Mouse (Mus musculus): Measurements from ENCODE around the gene Tnc. TPM values are rescaled to one million over a fixed set of nuclear protein-coding genes. Genes with fewer than 3 reads are reported as not detected.
A peak's percentile ranks its signal among the peaks of the same experiment; 100 is the strongest.
"Not testable (repeated sequence)": the region's sequence is repeated elsewhere in the genome, so short reads cannot be mapped to it uniquely, and the experiment has no call there.

Gene Tnc
- polyA plus RNA-seq, 1 experiment from 2014 or later: 52.6 TPM

GRCm38 (mm10) chr4:63983098-63983445 lies 63.7 kb downstream of the Tnc start:
- 64% methylated on average over 8 of the region's 8 CpGs for WGBS
- Histone ChIP-seq H3K27me3 (replicated peaks) (no peaks in the 10 kb centered on the region), H3K9ac (no peak overlapping the region), H3K36me3 (replicated peaks) (no peaks in the 10 kb centered on the region), H3K4me3 (no peak overlapping the region), H3K9me3 (no peaks in the 10 kb centered on the region), H3K4me1 (0 out of 2 replicates have a peak, but pooled peaks cover 11% of the 10 kb centered on the region), H3K4me2 (no peak overlapping the region), H3K27ac (no peak overlapping the region)
- no peak for ATAC-seq (replicated peaks)

- Histone ChIP-seq H3K27me3 (replicated peaks) (no peaks in the 10 kb centered on the region), H3K36me3 (replicated peaks) (no peaks in the 10 kb centered on the region), H3K4me3 (no peak overlapping the region), H3K4me1 (0 out of 2 replicates have a peak, but pooled peaks cover 11% of the 10 kb centered on the region), H3K9ac (no peak overlapping the region), H3K27ac (no peak overlapping the region), H3K4me2 (no peak overlapping the region), H3K9me3 (no peaks in the 10 kb centered on the region)
- 71% methylated on average over 12 of the region's 12 CpGs for WGBS
- peak; percentile 79 for ATAC-seq (replicated peaks)
These were observed 64.3 kb downstream of the Tnc start for GRCm38 (mm10) chr4:63982425-63983097.

GRCm38 (mm10) chr4:63980211-63980794 lies 66.5 kb downstream of the Tnc start:
- Histone ChIP-seq H3K4me1 (0 out of 2 replicates have a peak, but pooled peaks cover 11% of the 10 kb centered on the region), H3K4me3 (no peak overlapping the region), H3K9ac (no peak overlapping the region), H3K9me3 (no peaks in the 10 kb centered on the region), H3K36me3 (replicated peaks) (no peaks in the 10 kb centered on the region), H3K4me2 (no peak overlapping the region), H3K27me3 (replicated peaks) (no peaks in the 10 kb centered on the region), H3K27ac (no peak overlapping the region)
- WGBS: 68% methylated on average over 1 of the region's 1 CpGs
- peak; percentile 50; the same call in 1 of the 2 replicates for ATAC-seq (replicated peaks)

- Histone ChIP-seq H3K4me1 (0 out of 2 replicates have a peak, but pooled peaks cover 11% of the 10 kb centered on the region), H3K36me3 (replicated peaks) (no peaks in the 10 kb centered on the region), H3K4me3 (no peak overlapping the region), H3K27me3 (replicated peaks) (no peaks in the 10 kb centered on the region), H3K9me3 (no peaks in the 10 kb centered on the region), H3K9ac (no peak overlapping the region), H3K4me2 (no peak overlapping the region), H3K27ac (no peak overlapping the region)
- 29% methylated on average over 2 of the region's 2 CpGs for WGBS
- ATAC-seq (replicated peaks): no peak
These were observed 67.2 kb downstream of the Tnc start for GRCm38 (mm10) chr4:63979635-63980034.

GRCm38 (mm10) chr4:63972536-63972935 lies 74.3 kb downstream of the Tnc start:
- Histone ChIP-seq H3K36me3 (replicated peaks) (no peaks in the 10 kb centered on the region), H3K4me1 (no peaks in the 10 kb centered on the region), H3K27ac (no peak overlapping the region), H3K27me3 (replicated peaks) (no peaks in the 10 kb centered on the region), H3K9me3 (no peaks in the 10 kb centered on the region), H3K4me3 (no peak overlapping the region), H3K4me2 (no peak overlapping the region), H3K9ac (no peak overlapping the region)
- 96% methylated on average over 2 of the region's 2 CpGs for WGBS
- ATAC-seq (replicated peaks): no peak

- Histone ChIP-seq H3K36me3 (replicated peaks) (no peaks in the 10 kb centered on the region), H3K4me1 (no peaks in the 10 kb centered on the region), H3K4me2 (no peak overlapping the region), H3K9ac (no peak overlapping the region), H3K4me3 (no peak overlapping the region), H3K9me3 (no peaks in the 10 kb centered on the region), H3K27ac (no peak overlapping the region), H3K27me3 (replicated peaks) (no peaks in the 10 kb centered on the region)
- 61% methylated on average over 1 of the region's 1 CpGs for WGBS
- ATAC-seq (replicated peaks): no peak
These were observed 75.1 kb downstream of the Tnc start for GRCm38 (mm10) chr4:63971762-63972161.

- Histone ChIP-seq H3K9ac (no peak overlapping the region), H3K9me3 (no peaks in the 10 kb centered on the region), H3K27me3 (replicated peaks) (no peaks in the 10 kb centered on the region), H3K4me2 (no peak overlapping the region), H3K36me3 (replicated peaks) (no peaks in the 10 kb centered on the region), H3K4me3 (no peak overlapping the region), H3K27ac (no peak overlapping the region), H3K4me1 (no peaks in the 10 kb centered on the region)
- ATAC-seq (replicated peaks): no peak
- 83% methylated on average over 4 of the region's 4 CpGs for WGBS
These were observed 75.9 kb downstream of the Tnc start for GRCm38 (mm10) chr4:63970925-63971324.

- no peak overlapping the region for H3K4me3 ChIP-seq
- H3K9me3 ChIP-seq: no peaks in the 10 kb centered on the region
- H3K4me2 ChIP-seq: no peak overlapping the region
- H3K4me1 ChIP-seq: no peaks in the 10 kb centered on the region
- no peaks in the 10 kb centered on the region for H3K36me3 ChIP-seq (replicated peaks)
- WGBS: 89% methylated on average over 3 of the region's 3 CpGs
- no peak for ATAC-seq (replicated peaks)
- H3K27me3 ChIP-seq (replicated peaks): no peaks in the 10 kb centered on the region
- H3K27ac ChIP-seq: no peak overlapping the region
- H3K9ac ChIP-seq: no peak overlapping the region
These were observed 76.9 kb downstream of the Tnc start for GRCm38 (mm10) chr4:63969891-63970290.

GRCm38 (mm10) chr4:63963410-63963809 lies 83.4 kb downstream of the Tnc start:
- no peaks in the 10 kb centered on the region for H3K4me1 ChIP-seq
- no peak overlapping the region for H3K27ac ChIP-seq
- H3K4me3 ChIP-seq: no peak overlapping the region
- ATAC-seq (replicated peaks): no peak
- H3K9ac ChIP-seq: no peak overlapping the region
- 69% methylated on average over 1 of the region's 1 CpGs for whole genome bisulfite sequencing
- H3K4me2 ChIP-seq: no peak overlapping the region
- no peaks in the 10 kb centered on the region for H3K36me3 ChIP-seq (replicated peaks)
- H3K27me3 ChIP-seq (replicated peaks): no peaks in the 10 kb centered on the region
- H3K9me3 ChIP-seq: no peaks in the 10 kb centered on the region

- peak; percentile 66; the same call in 1 of the 2 replicates for ATAC-seq (replicated peaks)
- WGBS: 91% methylated on average over 5 of the region's 5 CpGs
- Histone ChIP-seq H3K9me3 (no peaks in the 10 kb centered on the region), H3K4me3 (no peak overlapping the region), H3K27me3 (replicated peaks) (no peaks in the 10 kb centered on the region), H3K9ac (no peak overlapping the region), H3K4me2 (no peak overlapping the region), H3K27ac (no peak overlapping the region), H3K4me1 (no peaks in the 10 kb centered on the region), H3K36me3 (replicated peaks) (no peaks in the 10 kb centered on the region)
These were observed 84.9 kb downstream of the Tnc start for GRCm38 (mm10) chr4:63961858-63962468.

GRCm38 (mm10) chr4:63958601-63959000 lies 88.2 kb downstream of the Tnc start:
- ATAC-seq (replicated peaks): no peak
- 93% methylated on average over 4 of the region's 4 CpGs for WGBS
- H3K27me3 ChIP-seq (replicated peaks): no peaks in the 10 kb centered on the region

GRCm38 (mm10) chr4:63950054-63950453 lies 96.8 kb downstream of the Tnc start:
- WGBS: 84% methylated on average over 9 of the region's 9 CpGs
- Histone ChIP-seq H3K4me2 (no peak overlapping the region), H3K4me1 (no peaks in the 10 kb centered on the region), H3K4me3 (no peak overlapping the region), H3K9ac (no peak overlapping the region), H3K9me3 (no peaks in the 10 kb centered on the region), H3K27me3 (replicated peaks) (no peaks in the 10 kb centered on the region), H3K27ac (no peak overlapping the region), H3K36me3 (replicated peaks) (no peaks in the 10 kb centered on the region)
- no peak for ATAC-seq (replicated peaks)

More at GRCm38 (mm10) chr4:63958601-63959000, 88.2 kb downstream of the Tnc start:
- H3K27ac ChIP-seq: no peak overlapping the region
- no peaks in the 10 kb centered on the region for H3K9me3 ChIP-seq
- no peak overlapping the region for H3K9ac ChIP-seq
- H3K4me3 ChIP-seq: no peak overlapping the region
- no peaks in the 10 kb centered on the region for H3K36me3 ChIP-seq (replicated peaks)
- no peaks in the 10 kb centered on the region for H3K4me1 ChIP-seq
- H3K4me2 ChIP-seq: no peak overlapping the region

GRCm38 (mm10) chr4:63948688-63949073 lies 98.1 kb downstream of the Tnc start:
- 0 out of 2 replicates have a peak, but pooled peaks have one; percentile 15 for ATAC-seq (replicated peaks)
- not testable (repeated sequence) for H3K4me3 ChIP-seq; H3K4me2 ChIP-seq; H3K9ac ChIP-seq; H3K9me3 ChIP-seq; H3K27me3 ChIP-seq (replicated peaks); H3K36me3 ChIP-seq (replicated peaks); H3K27ac ChIP-seq; H3K4me1 ChIP-seq
- WGBS: 89% methylated on average over 5 of the region's 5 CpGs
